Mouse (Mus musculus): ENCODE data around the gene Lmf1. TPM values are rescaled to one million over a fixed set of nuclear protein-coding genes. Genes with fewer than 3 reads are reported as not detected.

Lmf1 gene
- polyA plus RNA-seq, 1 experiment from 2014 or later, result 29.4 TPM

Other genes with a start within 250 kb of the Lmf1 start
- gene Tpsab1, start 233.5 kb upstream of the Lmf1 start, polyA plus RNA-seq (2016; fragmentation: Nextera tagmentation; extraction: Ambion mirVana), result not detected in 2 replicates
- not detected in 2 replicates for gene Tpsb2, start 212.8 kb upstream of the Lmf1 start, polyA plus RNA-seq (2016; fragmentation: Nextera tagmentation; extraction: Ambion mirVana)
- gene Tpsg1, start 209.8 kb upstream of the Lmf1 start, polyA plus RNA-seq (2016; fragmentation: Nextera tagmentation; extraction: Ambion mirVana), result 0.31 TPM in 1 of 2 replicates, not detected in the other
- 8.7 and 11.9 TPM in 2 replicates for gene Cacna1h, start 145.3 kb upstream of the Lmf1 start, polyA plus RNA-seq (2016; fragmentation: Nextera tagmentation; extraction: Ambion mirVana)
- 0.13 and 0.22 TPM in 2 replicates for gene Tekt4, start 124.5 kb upstream of the Lmf1 start, polyA plus RNA-seq (2016; fragmentation: Nextera tagmentation; extraction: Ambion mirVana)
- gene Sstr5, start 81.8 kb upstream of the Lmf1 start, polyA plus RNA-seq (2016; fragmentation: Nextera tagmentation; extraction: Ambion mirVana), result 0.47 and 0.55 TPM in 2 replicates
- gene Sox8, start 8.4 kb upstream of the Lmf1 start, polyA plus RNA-seq (2016; fragmentation: Nextera tagmentation; extraction: Ambion mirVana), result 11.8 and 13.2 TPM in 2 replicates
- 2.6 and 5.6 TPM in 2 replicates for gene Gng13, start 138.1 kb downstream of the Lmf1 start, polyA plus RNA-seq (2016; fragmentation: Nextera tagmentation; extraction: Ambion mirVana)
- gene Chtf18, start 148.3 kb downstream of the Lmf1 start, polyA plus RNA-seq (2016; fragmentation: Nextera tagmentation; extraction: Ambion mirVana), result 43.5 and 45.9 TPM in 2 replicates
- gene Rpusd1, start 148.6 kb downstream of the Lmf1 start, polyA plus RNA-seq (2016; fragmentation: Nextera tagmentation; extraction: Ambion mirVana), result 27.0 and 29.1 TPM in 2 replicates
- gene Mslnl, start 157.0 kb downstream of the Lmf1 start, polyA plus RNA-seq (2016; fragmentation: Nextera tagmentation; extraction: Ambion mirVana), result 0.35 and 0.41 TPM in 2 replicates
- gene Msln, start 175.3 kb downstream of the Lmf1 start, polyA plus RNA-seq (2016; fragmentation: Nextera tagmentation; extraction: Ambion mirVana), result 0.37 and 0.38 TPM in 2 replicates
- 23.9 and 25.6 TPM in 2 replicates for gene Narfl, start 194.7 kb downstream of the Lmf1 start, polyA plus RNA-seq (2016; fragmentation: Nextera tagmentation; extraction: Ambion mirVana)
- gene Haghl, start 206.6 kb downstream of the Lmf1 start, polyA plus RNA-seq (2016; fragmentation: Nextera tagmentation; extraction: Ambion mirVana), result 93.0 and 95.4 TPM in 2 replicates
- 0.18 and 0.29 TPM in 2 replicates for gene Ccdc78, start 207.5 kb downstream of the Lmf1 start, polyA plus RNA-seq (2016; fragmentation: Nextera tagmentation; extraction: Ambion mirVana)
- gene Fam173a, start 213.8 kb downstream of the Lmf1 start, polyA plus RNA-seq (2016; fragmentation: Nextera tagmentation; extraction: Ambion mirVana), result 72.0 and 77.0 TPM in 2 replicates
- not detected in 2 replicates for gene AC134908.4, start 216.6 kb downstream of the Lmf1 start, polyA plus RNA-seq (2016; fragmentation: Nextera tagmentation; extraction: Ambion mirVana)
- 58.7 and 65.9 TPM in 2 replicates for gene Metrn, start 218.1 kb downstream of the Lmf1 start, polyA plus RNA-seq (2016; fragmentation: Nextera tagmentation; extraction: Ambion mirVana)
- 5.9 and 6.7 TPM in 2 replicates for gene Fbxl16, start 230.0 kb downstream of the Lmf1 start, polyA plus RNA-seq (2016; fragmentation: Nextera tagmentation; extraction: Ambion mirVana)
- gene Wdr24, start 244.5 kb downstream of the Lmf1 start, polyA plus RNA-seq (2016; fragmentation: Nextera tagmentation; extraction: Ambion mirVana), result 26.0 and 29.6 TPM in 2 replicates
- gene Jmjd8, start 249.8 kb downstream of the Lmf1 start, polyA plus RNA-seq (2016; fragmentation: Nextera tagmentation; extraction: Ambion mirVana), result 53.9 and 57.0 TPM in 2 replicates